Mouse (Mus musculus): ENCODE data around the gene Gimap8. TPM values are rescaled to one million over a fixed set of nuclear protein-coding genes. Genes with fewer than 3 reads are reported as not detected.

Gene Gimap8
- total and polyA plus RNA-seq, 3 experiments: 21.6 to 28.5 (median 27.5) TPM

- Histone ChIP-seq H3K4me2 (ENCODE audit: insufficient read depth, low read depth, poor library complexity, severe bottlenecking) (peak overlapping the region; percentile 76), H3K27me3 (replicated peaks) (no peaks in the 10 kb centered on the region), H3K4me3 (replicated peaks in 1 of 3; ENCODE audit: low read depth in 2 of 3, low read length in 2 of 3, poor library complexity in 1 of 3) (peak overlapping the region in 2 of 3 experiments; percentile 26 to 33), H3K79me2 (replicated peaks; ENCODE audit: control insufficient read depth, extremely low read depth, insufficient read depth, poor library complexity, severe bottlenecking) (peaks cover 26% of the 10 kb centered on the region), H3K27ac (ENCODE audit: insufficient read depth, low read depth) (peak overlapping the region; percentile 55; the same call in 1 of the 2 replicates), H3K9ac (ENCODE audit: insufficient read depth, low read depth) (peak overlapping the region; percentile 55), H3K36me3 (replicated peaks in 1 of 2; ENCODE audit: control insufficient read depth in 1 of 2, insufficient read depth in 1 of 2, low read length in 1 of 2) (peaks cover 20 to 26% of the 10 kb centered on the region in 2 experiments), H3K4me1 (ENCODE audit: control insufficient read depth in 1 of 2, insufficient read depth in 2 of 2) (peaks cover 17 to 50% of the 10 kb centered on the region in 2 experiments), H3K9me3 (replicated peaks; ENCODE audit: low read length) (peaks cover 8% of the 10 kb centered on the region)
- dilution Hi-C loops (cut with MboI; ENCODE audit: extremely low pct_ligation_motif_present, extremely low pct_unique_long_range_greater_than_20kb, low sequenced_read_pairs): loop anchor here (25.0 kb wide), 1 partner anchor 117 kb away; the partner anchor contains the start of gene Gimap3
- in situ Hi-C loops (cut with MboI; ENCODE audit: low pct_ligation_motif_present, low pct_unique_long_range_greater_than_20kb, low sequenced_read_pairs): loop anchor here (5.0 to 25.0 kb wide), 5 partner anchors 37 to 468 kb away; partner anchors contain the start of genes Doxl2, Gimap3 and Gimap4
- TF ChIP-seq E2F4 (IDR thresholded peaks at IDR 0.05; ENCODE audit: insufficient replicate concordance, low read depth, low read length) (no peak), ZC3H11A (IDR thresholded peaks at IDR 0.05; ENCODE audit: low read depth, low read length) (peak; percentile 75), ELF1 (IDR thresholded peaks at IDR 0.05; ENCODE audit: low read depth, low read length) (peak; percentile 36; the same call in 1 of the 2 replicates), UBTF (IDR thresholded peaks at IDR 0.05; ENCODE audit: low read depth, low read length) (no peak), MAX (IDR thresholded peaks at IDR 0.05; ENCODE audit: low read length) (peak; percentile 54), CHD1 (IDR thresholded peaks at IDR 0.05; ENCODE audit: low read depth, low read length) (0 out of 2 replicates have a peak, but pooled peaks have one; percentile 63), CHD2 (IDR thresholded peaks at IDR 0.05; ENCODE audit: low read length) (no peak), NELFE (IDR thresholded peaks at IDR 0.05; ENCODE audit: low read depth, low read length) (no peak), RAD21 (IDR thresholded peaks at IDR 0.05; ENCODE audit: low read depth, low read length) (peak; percentile 96), MYC (IDR thresholded peaks at IDR 0.05; ENCODE audit: low read depth, low read length) (0 out of 2 replicates have a peak, but pooled peaks have one; percentile 66), HCFC1 (IDR thresholded peaks at IDR 0.05; ENCODE audit: low read depth, low read length) (no peak; the same call in 1 of the 2 replicates), MXI1 (IDR thresholded peaks at IDR 0.05; ENCODE audit: low read depth, low read length) (0 out of 2 replicates have a peak, but pooled peaks have one; percentile 22), USF2 (conservative IDR thresholded peaks at IDR 0.05; ENCODE audit: low read depth, low read length) (no peak), ZNF384 (IDR thresholded peaks at IDR 0.05; ENCODE audit: low read depth, low read length) (peak; percentile 26; the same call in 1 of the 2 replicates), MAZ (IDR thresholded peaks at IDR 0.05; ENCODE audit: low read depth, low read length) (0 out of 2 replicates have a peak, but pooled peaks have one; percentile 17), SMC3 (IDR thresholded peaks at IDR 0.05; ENCODE audit: low read depth, low read length) (peak; percentile 94), SIN3A (IDR thresholded peaks at IDR 0.05; ENCODE audit: low read length) (0 out of 2 replicates have a peak, but pooled peaks have one; percentile 31), CTCF (conservative IDR thresholded peaks at IDR 0.05 in 1 of 2, IDR thresholded peaks at IDR 0.05 in 1 of 2; ENCODE audit: low read depth in 2 of 2, low read length in 2 of 2) (peak; percentile 71 to 95), POLR2A (IDR thresholded peaks at IDR 0.05; ENCODE audit: low read depth, low read length) (no peak), GABPA (IDR thresholded peaks at IDR 0.05; ENCODE audit: insufficient replicate concordance, low read depth, low read length) (no peak)
- DNase-seq (ENCODE audit: extremely low read depth): peak; percentile 89
Observed at GRCm38 (mm10) chr6:48645660-48646308, 1.2 kb upstream of the Gimap8 start.
